Mouse (Mus musculus) CH12.LX (cell line): Measurements from ENCODE around the gene Slc35f3. TPM values are rescaled to one million over a fixed set of nuclear protein-coding genes. Genes with fewer than 3 reads are reported as not detected.

Source experiments
- DNase-seq: peaks from one replicate; pipeline ENCODE4 v3.0.0-alpha.2; 2013; ENCODE audit errors: extremely low read depth
- H3K27ac ChIP-seq: 2 replicates; pipeline ENCODE4 v1.5.1; 2012; ENCODE audit warnings: low read depth, mild to moderate bottlenecking, control low read depth, moderate library complexity; ENCODE audit not compliant: insufficient read depth
- H3K27me3 ChIP-seq: replicated peaks from 2 replicates; pipeline ENCODE3; 2012; ENCODE audit warnings: inconsistent platforms
- H3K36me3 ChIP-seq, 2 experiments: replicated peaks in 1 of 2; 2 replicates each; pipeline versions ENCODE3 to v1.6.1; 2012; ENCODE audit warnings: inconsistent platforms in 1 of 2, low read length in 1 of 2, mild to moderate bottlenecking in 1 of 2, mixed read lengths in 1 of 2, moderate library complexity in 1 of 2; ENCODE audit not compliant: control insufficient read depth in 1 of 2, insufficient read depth in 1 of 2
- H3K4me1 ChIP-seq, 2 experiments: 2 replicates each; pipeline ENCODE4 v1.6.1; 2012; ENCODE audit warnings: inconsistent platforms in 1 of 2, moderate library complexity in 1 of 2; ENCODE audit not compliant: insufficient read depth in 2 of 2, control insufficient read depth in 1 of 2
- H3K4me2 ChIP-seq: 2 replicates; pipeline ENCODE4 v1.6.1; 2012; ENCODE audit warnings: low read depth, mild to moderate bottlenecking, control low read depth; ENCODE audit not compliant: poor library complexity, insufficient read depth, severe bottlenecking
- H3K4me3 ChIP-seq, 3 experiments: fragments of 150-350 bp in 1 of 3; sonication (generic) in 1 of 3; replicated peaks in 1 of 3; 2 replicates each; pipeline versions ENCODE3 to v1.5.1; 2011 to 2012; ENCODE audit warnings: low read depth in 2 of 3, low read length in 2 of 3, mild to moderate bottlenecking in 2 of 3, moderate library complexity in 2 of 3, control low read depth in 1 of 3, improper control_type of control experiment in 1 of 3, inconsistent platforms in 1 of 3, mixed read lengths in 1 of 3; ENCODE audit not compliant: poor library complexity in 1 of 3
- H3K79me2 ChIP-seq: replicated peaks from 2 replicates; pipeline ENCODE4 v1.6.1; 2012; ENCODE audit warnings: mild to moderate bottlenecking, moderate library complexity; ENCODE audit not compliant: control insufficient read depth, poor library complexity, insufficient read depth, severe bottlenecking; ENCODE audit errors: extremely low read depth
- H3K9ac ChIP-seq: 2 replicates; pipeline ENCODE4 v1.6.1; 2012; ENCODE audit warnings: low read depth, mild to moderate bottlenecking, control low read depth, moderate library complexity; ENCODE audit not compliant: insufficient read depth
- H3K9me3 ChIP-seq: replicated peaks from 2 replicates; pipeline ENCODE3; 2012; ENCODE audit warnings: low read length, inconsistent platforms, mixed read lengths
- BHLHE40 ChIP-seq: IDR thresholded peaks from 2 replicates; pipeline ENCODE4 v1.6.1; 2011; ENCODE audit warnings: mild to moderate bottlenecking, low read depth, low read length, improper control_type of control experiment
- CHD1 ChIP-seq: IDR thresholded peaks from 2 replicates; pipeline ENCODE4 v1.6.1; 2012; ENCODE audit warnings: low read depth, low read length, improper control_type of control experiment, inconsistent platforms
- CHD2 ChIP-seq: IDR thresholded peaks from 2 replicates; pipeline ENCODE4 v1.6.1; 2011; ENCODE audit warnings: low read length, improper control_type of control experiment
- CTCF ChIP-seq, 2 experiments: IDR thresholded peaks in 1 of 2; conservative IDR thresholded peaks in 1 of 2; 2 replicates each; pipeline ENCODE4 v1.5.1; 2011 to 2012; ENCODE audit warnings: low read depth in 2 of 2, low read length in 2 of 2, improper control_type of control experiment in 1 of 2, inconsistent platforms in 1 of 2, mild to moderate bottlenecking in 1 of 2, moderate library complexity in 1 of 2
- E2F4 ChIP-seq: IDR thresholded peaks from 2 replicates; pipeline ENCODE4 v1.6.1; 2011; ENCODE audit warnings: low read depth, low read length, improper control_type of control experiment; ENCODE audit not compliant: insufficient replicate concordance
- ELF1 ChIP-seq: IDR thresholded peaks from 2 replicates; pipeline ENCODE4 v1.6.1; 2014; ENCODE audit warnings: low read depth, mild to moderate bottlenecking, inconsistent platforms, low read length, improper control_type of control experiment
- ETS1 ChIP-seq: conservative IDR thresholded peaks from 2 replicates; pipeline ENCODE4 v1.6.1; 2012; ENCODE audit warnings: low read depth, mild to moderate bottlenecking, inconsistent platforms, low read length, improper control_type of control experiment, moderate library complexity
- GABPA ChIP-seq: IDR thresholded peaks from 2 replicates; pipeline ENCODE4 v1.6.1; 2012; ENCODE audit warnings: low read depth, low read length, improper control_type of control experiment, inconsistent platforms; ENCODE audit not compliant: insufficient replicate concordance
- HCFC1 ChIP-seq: IDR thresholded peaks from 2 replicates; pipeline ENCODE4 v1.6.1; 2012; ENCODE audit warnings: low read depth, mild to moderate bottlenecking, inconsistent platforms, low read length, improper control_type of control experiment
- JUND ChIP-seq: conservative IDR thresholded peaks from 2 replicates; pipeline ENCODE4 v1.6.1; 2011; ENCODE audit warnings: low read depth, low read length, improper control_type of control experiment
- KAT2A ChIP-seq: IDR thresholded peaks from 2 replicates; pipeline ENCODE4 v1.6.1; 2012; ENCODE audit warnings: low read length, improper control_type of control experiment, inconsistent platforms; ENCODE audit not compliant: insufficient replicate concordance
- MAFK ChIP-seq: IDR thresholded peaks from 2 replicates; pipeline ENCODE4 v1.6.1; 2011; ENCODE audit warnings: low read length, improper control_type of control experiment; ENCODE audit not compliant: insufficient replicate concordance
- MAZ ChIP-seq: IDR thresholded peaks from 2 replicates; pipeline ENCODE4 v1.6.1; 2012; ENCODE audit warnings: low read depth, mild to moderate bottlenecking, inconsistent platforms, low read length, improper control_type of control experiment, moderate library complexity
- MEF2A ChIP-seq: IDR thresholded peaks from 2 replicates; pipeline ENCODE4 v1.6.1; 2014; ENCODE audit warnings: low read depth, mild to moderate bottlenecking, inconsistent platforms, low read length, improper control_type of control experiment, borderline replicate concordance
- MXI1 ChIP-seq: IDR thresholded peaks from 2 replicates; pipeline ENCODE4 v1.6.1; 2011; ENCODE audit warnings: mild to moderate bottlenecking, low read depth, low read length, improper control_type of control experiment
- PAX5 ChIP-seq: IDR thresholded peaks from 2 replicates; pipeline ENCODE4 v1.6.1; 2012; ENCODE audit warnings: low read length, inconsistent platforms, mixed read lengths
- RAD21 ChIP-seq: IDR thresholded peaks from 2 replicates; pipeline ENCODE4 v1.6.1; 2011; ENCODE audit warnings: low read depth, mild to moderate bottlenecking, low read length, improper control_type of control experiment, moderate library complexity
- SMC3 ChIP-seq: IDR thresholded peaks from 2 replicates; pipeline ENCODE4 v1.6.1; 2011; ENCODE audit warnings: low read depth, low read length, improper control_type of control experiment
- TBP ChIP-seq: conservative IDR thresholded peaks from 2 replicates; pipeline ENCODE4 v1.6.1; 2011; ENCODE audit warnings: low read depth, low read length, improper control_type of control experiment
- USF2 ChIP-seq: conservative IDR thresholded peaks from 2 replicates; pipeline ENCODE4 v1.6.1; 2011; ENCODE audit warnings: low read depth, low read length, improper control_type of control experiment
- ZC3H11A ChIP-seq: IDR thresholded peaks from 2 replicates; pipeline ENCODE4 v1.6.1; 2012; ENCODE audit warnings: low read depth, mild to moderate bottlenecking, inconsistent platforms, low read length, improper control_type of control experiment
- ZKSCAN1 ChIP-seq: IDR thresholded peaks from 2 replicates; pipeline ENCODE4 v1.6.1; 2012; ENCODE audit warnings: low read depth, inconsistent platforms, low read length, improper control_type of control experiment, borderline replicate concordance
- ZNF384 ChIP-seq: IDR thresholded peaks from 2 replicates; pipeline ENCODE4 v1.6.1; 2012; ENCODE audit warnings: low read depth, low read length, improper control_type of control experiment, inconsistent platforms
- dilution Hi-C: fragments of 300-500 bp; cut with MboI; formaldehyde crosslinking; loops from 2 replicates; pipeline ENCODE4 v1.14.3; 2020; ENCODE audit warnings: low sequenced_read_pairs; ENCODE audit not compliant: extremely low pct_unique_long_range_greater_than_20kb, extremely low pct_ligation_motif_present
- in situ Hi-C: fragments of 300-500 bp; cut with MboI; formaldehyde crosslinking; loops from 3 replicates; pipeline ENCODE4 v1.14.3; 2019; ENCODE audit warnings: low sequenced_read_pairs, low pct_ligation_motif_present, low pct_unique_long_range_greater_than_20kb, mixed read lengths
- polyA plus RNA-seq: library from polyadenylated mRNA; unstranded; fragments of >175 nt; gene quantifications from 2 replicates; pipeline ENCODE4 v1.2.1, GENCODE M21; 2012; ENCODE audit warnings: low read depth; ENCODE audit not compliant: insufficient read length
- total RNA-seq, 2 experiments: library from RNA; depleted of rRNA; stranded (reverse); fragments of 300-350 nt in 1 of 2; fragments of >200 nt in 1 of 2; gene quantifications; 2 replicates each; pipeline ENCODE4 v1.2.3; 2012 to 2014

Slc35f3 gene
- total and polyA plus RNA-seq, 3 experiments = 0.20 TPM; not detected in 2

DNA sequence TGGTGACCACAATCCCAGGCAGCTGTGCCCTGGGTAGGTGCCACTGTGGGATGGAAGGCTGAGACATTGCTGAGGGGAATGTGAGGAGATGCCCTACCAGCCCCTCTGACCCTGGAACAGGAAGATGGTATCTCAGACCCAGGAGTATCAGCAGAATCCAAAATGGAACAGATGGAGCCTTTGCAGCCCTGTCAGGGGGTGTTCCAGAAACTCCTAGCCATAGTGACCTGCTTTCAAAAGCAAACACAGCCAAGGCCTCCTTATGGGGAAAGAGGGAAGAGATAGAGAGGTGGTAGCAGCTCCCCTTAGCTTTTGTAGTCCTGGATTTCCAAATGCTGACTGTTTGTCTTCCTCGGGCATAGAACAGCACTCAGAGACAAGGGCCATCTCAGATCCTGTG is 27.8 kb downstream of the Slc35f3 start:
- H3K27me3 ChIP-seq = peaks cover 84% of the 10 kb centered on the region
- DNase-seq = no peak
- H3K27ac ChIP-seq = no peak overlapping the region
- no peak overlapping the region for H3K9ac ChIP-seq
- dilution Hi-C loops = no loop called here
- TF ChIP-seq JUND (no peak), BHLHE40 (no peak), E2F4 (no peak), TBP (no peak), PAX5 (no peak), GABPA (no peak), CHD2 (no peak), ZKSCAN1 (no peak), CTCF (conservative IDR thresholded peaks at IDR 0.05 in 1 of 2, IDR thresholded peaks at IDR 0.05 in 1 of 2; ENCODE audit: low read depth in 2 of 2, low read length in 2 of 2) (no peak), ETS1 (no peak), MEF2A (no peak), HCFC1 (no peak), RAD21 (no peak), USF2 (no peak), CHD1 (no peak), MAFK (no peak), KAT2A (no peak)
- H3K4me2 ChIP-seq = no peak overlapping the region
- no peak overlapping the region for H3K4me3 ChIP-seq
- no peaks in the 10 kb centered on the region for H3K4me1 ChIP-seq
- no peaks in the 10 kb centered on the region for H3K36me3 ChIP-seq
- H3K79me2 ChIP-seq = no peaks in the 10 kb centered on the region
- H3K9me3 ChIP-seq = peaks cover 12% of the 10 kb centered on the region
- in situ Hi-C loops = no loop called here

DNA sequence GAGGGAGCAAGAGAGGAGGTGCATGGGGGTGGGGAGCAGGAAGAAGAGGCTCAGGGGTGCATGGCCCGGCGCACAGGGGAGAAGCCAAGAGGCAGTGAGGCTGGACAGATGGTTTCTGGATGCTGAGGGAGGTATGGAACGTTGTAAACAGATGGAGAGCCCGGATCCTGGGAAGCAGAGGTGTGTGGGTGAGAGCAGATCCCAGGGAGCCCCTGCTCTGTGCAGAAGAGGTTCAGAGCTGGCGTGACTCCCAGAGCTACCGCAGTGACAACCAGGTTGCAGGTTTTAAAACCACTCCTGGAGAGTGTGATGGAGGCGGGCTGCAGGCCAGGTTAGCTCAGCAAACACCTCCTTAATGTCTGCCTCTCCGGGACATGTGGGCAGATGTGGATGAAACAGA is 28.4 kb downstream of the Slc35f3 start:
- Histone ChIP-seq H3K4me1 (no peaks in the 10 kb centered on the region), H3K36me3 (no peaks in the 10 kb centered on the region), H3K79me2 (no peaks in the 10 kb centered on the region), H3K27me3 (peaks cover 79% of the 10 kb centered on the region), H3K9me3 (peaks cover 12% of the 10 kb centered on the region)
- no peak for DNase-seq
- dilution Hi-C loops = no loop called here
- TF ChIP-seq BHLHE40 (no peak), MEF2A (no peak), ELF1 (no peak), MAZ (no peak), TBP (no peak), ZC3H11A (no peak), ZNF384 (no peak), MXI1 (no peak), SMC3 (no peak)
- TF ChIP-seq, all 38 proteins: peak for 0
- H3K9ac ChIP-seq = no peak overlapping the region
- in situ Hi-C loops = no loop called here
- H3K27ac ChIP-seq = no peak overlapping the region
- H3K4me3 ChIP-seq = no peak overlapping the region
- H3K4me2 ChIP-seq = no peak overlapping the region
